Mouse (Mus musculus) hindbrain, embryonic 13.5 days (tissue): Measurements from ENCODE around the gene Ggct. TPM values are rescaled to one million over a fixed set of nuclear protein-coding genes. Genes with fewer than 3 reads are reported as not detected.
A peak's percentile ranks its signal among the peaks of the same experiment; 100 is the strongest.

Source experiments
- ATAC-seq: fragments of 200-750 bp; cut with Nextera tagmentation; 2 replicates; pipeline ENCODE4 v1.8.0; 2017; ENCODE audit warnings: moderate TSS enrichment; ENCODE audit not compliant: low FRiP score
- H3K27ac ChIP-seq: fragments of 300-500 bp; sonication (generic); 2 replicates; pipeline ENCODE4 v1.5.1; 2015; ENCODE audit warnings: inconsistent platforms, mild to moderate bottlenecking, moderate library complexity
- H3K27me3 ChIP-seq: fragments of 300-500 bp; sonication (generic); 2 replicates; pipeline ENCODE4 v1.6.1; 2015; ENCODE audit warnings: mild to moderate bottlenecking, inconsistent platforms
- H3K36me3 ChIP-seq: fragments of 300-500 bp; sonication (generic); 2 replicates; pipeline ENCODE4 v1.6.1; 2015; ENCODE audit warnings: mild to moderate bottlenecking, inconsistent platforms
- H3K4me1 ChIP-seq: fragments of 300-500 bp; sonication (generic); replicated peaks from 2 replicates; pipeline ENCODE4 v1.6.1; 2015; ENCODE audit warnings: inconsistent platforms
- H3K4me2 ChIP-seq: fragments of 300-500 bp; sonication (generic); 2 replicates; pipeline ENCODE4 v1.6.1; 2015; ENCODE audit warnings: inconsistent platforms, mild to moderate bottlenecking, moderate library complexity
- H3K4me3 ChIP-seq: fragments of 300-500 bp; sonication (generic); 2 replicates; pipeline ENCODE4 v1.5.1; 2015; ENCODE audit warnings: mild to moderate bottlenecking, inconsistent platforms
- H3K9ac ChIP-seq: fragments of 300-500 bp; sonication (generic); 2 replicates; pipeline ENCODE4 v1.6.1; 2015; ENCODE audit warnings: mild to moderate bottlenecking, inconsistent platforms
- H3K9me3 ChIP-seq: fragments of 300-500 bp; sonication (generic); 2 replicates; pipeline ENCODE4 v1.6.1; 2016; ENCODE audit warnings: inconsistent platforms
- WGBS: fragments of 180-500 bp; shearing (Covaris S2); methylation state at CpG from one replicate; pipeline ENCODE4 v1.1.7; 2015; 5-methylcytosine and 5-hydroxymethylcytosine counted together
- polyA plus RNA-seq: library from polyadenylated mRNA; unstranded; fragments of >200 nt; fragmentation: Nextera tagmentation; extraction: Ambion mirVana; gene quantifications from 2 replicates; pipeline ENCODE4 v1.2.1, GENCODE M21; 2015

Ggct gene
- polyA plus RNA-seq, 1 experiment from 2014 or later: 15.3 TPM

GRCm38 (mm10) chr6:54988141-54988540, 4.6 kb downstream of the Ggct start:
- peaks cover 12% of the 10 kb centered on the region for H3K4me1 ChIP-seq
- no peak overlapping the region for H3K4me3 ChIP-seq
- no peaks in the 10 kb centered on the region; the same call in none of the 2 replicates for H3K36me3 ChIP-seq
- H3K9me3 ChIP-seq: no peaks in the 10 kb centered on the region
- H3K27ac ChIP-seq: no peak overlapping the region
- H3K4me2 ChIP-seq: no peak overlapping the region
- no peaks in the 10 kb centered on the region for H3K27me3 ChIP-seq
- no peak overlapping the region for H3K9ac ChIP-seq
- no peak for ATAC-seq
- WGBS: 93% methylated on average over 6 of the region's 6 CpGs

GRCm38 (mm10) chr6:54984096-54984495, 8.7 kb downstream of the Ggct start:
- H3K4me2 ChIP-seq: no peak overlapping the region
- ATAC-seq: no peak
- no peak overlapping the region for H3K27ac ChIP-seq
- H3K4me3 ChIP-seq: no peak overlapping the region
- H3K9ac ChIP-seq: no peak overlapping the region
- no peaks in the 10 kb centered on the region for H3K27me3 ChIP-seq
- WGBS: 95% methylated on average over 8 of the region's 8 CpGs
- no peaks in the 10 kb centered on the region; the same call in none of the 2 replicates for H3K36me3 ChIP-seq
- H3K4me1 ChIP-seq: no peaks in the 10 kb centered on the region
- H3K9me3 ChIP-seq: no peaks in the 10 kb centered on the region

- Histone ChIP-seq H3K27ac (no peak overlapping the region), H3K9me3 (no peaks in the 10 kb centered on the region), H3K4me3 (no peak overlapping the region), H3K9ac (no peak overlapping the region), H3K36me3 (no peaks in the 10 kb centered on the region; the same call in none of the 2 replicates), H3K4me2 (no peak overlapping the region), H3K4me1 (no peaks in the 10 kb centered on the region), H3K27me3 (no peaks in the 10 kb centered on the region)
- WGBS: 96% methylated on average over 4 of the region's 4 CpGs
- ATAC-seq: no peak
These were observed 9.2 kb downstream of the Ggct start for GRCm38 (mm10) chr6:54983526-54984050.

- Histone ChIP-seq H3K4me3 (no peak overlapping the region), H3K4me1 (no peaks in the 10 kb centered on the region), H3K9ac (no peak overlapping the region), H3K36me3 (no peaks in the 10 kb centered on the region; the same call in 1 of the 2 replicates), H3K27ac (no peak overlapping the region), H3K9me3 (no peaks in the 10 kb centered on the region), H3K4me2 (no peak overlapping the region), H3K27me3 (0 out of 2 replicates have a peak, but pooled peaks cover 7% of the 10 kb centered on the region)
- ATAC-seq: no peak
- 99% methylated on average over 6 of the region's 6 CpGs for WGBS
These were observed 13.3 kb downstream of the Ggct start for GRCm38 (mm10) chr6:54979426-54979825.

- no peak for ATAC-seq
- Histone ChIP-seq H3K9ac (no peak overlapping the region), H3K9me3 (no peaks in the 10 kb centered on the region), H3K4me3 (no peak overlapping the region), H3K27me3 (peaks cover 39% of the 10 kb centered on the region), H3K36me3 (no peaks in the 10 kb centered on the region), H3K27ac (no peak overlapping the region), H3K4me1 (peaks cover 16% of the 10 kb centered on the region), H3K4me2 (no peak overlapping the region)
- 72% methylated on average over 1 of the region's 1 CpGs for WGBS
These were observed 17.1 kb downstream of the Ggct start for GRCm38 (mm10) chr6:54975616-54976015.

- WGBS: 69% methylated on average over 5 of the region's 5 CpGs
- Histone ChIP-seq H3K27ac (no peak overlapping the region), H3K4me1 (peaks cover 16% of the 10 kb centered on the region), H3K4me3 (no peak overlapping the region), H3K9me3 (no peaks in the 10 kb centered on the region), H3K36me3 (no peaks in the 10 kb centered on the region), H3K27me3 (peaks cover 39% of the 10 kb centered on the region), H3K9ac (no peak overlapping the region), H3K4me2 (no peak overlapping the region)
- ATAC-seq: no peak
These were observed 18.2 kb downstream of the Ggct start for GRCm38 (mm10) chr6:54974501-54974900.

- Histone ChIP-seq H3K27me3 (peaks cover 39% of the 10 kb centered on the region), H3K9ac (peak overlapping the region; percentile 40; the same call in 1 of the 2 replicates), H3K4me1 (peaks cover 16% of the 10 kb centered on the region), H3K27ac (no peak overlapping the region), H3K4me3 (peak overlapping the region; percentile 62), H3K9me3 (no peaks in the 10 kb centered on the region), H3K36me3 (no peaks in the 10 kb centered on the region), H3K4me2 (peak overlapping the region; percentile 97)
- WGBS: 7% methylated on average over 5 of the region's 5 CpGs
- ATAC-seq: no peak
These were observed 19.9 kb downstream of the Ggct start for GRCm38 (mm10) chr6:54972929-54973211.

- ATAC-seq: peak; percentile 82
- whole genome bisulfite sequencing: 3% methylated on average over 39 of the region's 53 CpGs
- peaks cover 39% of the 10 kb centered on the region for H3K27me3 ChIP-seq
- peak within 1 kb of the TSS; percentile 97 for H3K4me2 ChIP-seq
- H3K9me3 ChIP-seq: no peaks in the 10 kb centered on the region
- H3K9ac ChIP-seq: peak within 1 kb of the TSS; percentile 72
- H3K27ac ChIP-seq: peak within 1 kb of the TSS; percentile 40
- peaks cover 16% of the 10 kb centered on the region for H3K4me1 ChIP-seq
- peak within 1 kb of the TSS; percentile 62 for H3K4me3 ChIP-seq
- no peaks in the 10 kb centered on the region for H3K36me3 ChIP-seq
These were observed 20.4 kb downstream of the Ggct start, which contains the start of gene Nod1 for GRCm38 (mm10) chr6:54972111-54972928. Gene Nod1, minus strand, starts transcription at chr6:54972612.

GRCm38 (mm10) chr6:54971731-54972110, 21.0 kb downstream of the Ggct start:
- Histone ChIP-seq H3K4me2 (peak overlapping the region; percentile 97), H3K27me3 (peaks cover 39% of the 10 kb centered on the region), H3K9ac (peak overlapping the region; percentile 72), H3K27ac (peak overlapping the region; percentile 40), H3K36me3 (no peaks in the 10 kb centered on the region), H3K4me3 (peak overlapping the region; percentile 62), H3K9me3 (no peaks in the 10 kb centered on the region), H3K4me1 (peaks cover 16% of the 10 kb centered on the region)
- no peak for ATAC-seq
- 15% methylated on average over 8 of the region's 8 CpGs for WGBS

GRCm38 (mm10) chr6:54970506-54970905, 22.2 kb downstream of the Ggct start:
- peaks cover 16% of the 10 kb centered on the region for H3K4me1 ChIP-seq
- H3K27ac ChIP-seq: no peak overlapping the region
- H3K36me3 ChIP-seq: no peaks in the 10 kb centered on the region
- H3K27me3 ChIP-seq: peaks cover 39% of the 10 kb centered on the region
- H3K9ac ChIP-seq: no peak overlapping the region
- ATAC-seq: no peak
- no peak overlapping the region for H3K4me2 ChIP-seq
- WGBS: 85% methylated on average over 9 of the region's 9 CpGs
- H3K4me3 ChIP-seq: no peak overlapping the region
- H3K9me3 ChIP-seq: no peaks in the 10 kb centered on the region

- Histone ChIP-seq H3K4me3 (no peak overlapping the region), H3K36me3 (no peaks in the 10 kb centered on the region), H3K9me3 (no peaks in the 10 kb centered on the region), H3K27ac (no peak overlapping the region), H3K4me2 (no peak overlapping the region), H3K9ac (no peak overlapping the region), H3K4me1 (peaks cover 16% of the 10 kb centered on the region), H3K27me3 (peaks cover 34% of the 10 kb centered on the region)
- WGBS: 74% methylated on average over 2 of the region's 2 CpGs
- no peak for ATAC-seq
These were observed 22.9 kb downstream of the Ggct start for GRCm38 (mm10) chr6:54969801-54970200.

GRCm38 (mm10) chr6:54967591-54967990, 25.2 kb downstream of the Ggct start:
- no peaks in the 10 kb centered on the region for H3K36me3 ChIP-seq
- H3K27me3 ChIP-seq: peaks cover 16% of the 10 kb centered on the region
- no peak for ATAC-seq
- WGBS: 45% methylated on average over 10 of the region's 10 CpGs
- H3K4me1 ChIP-seq: peaks cover 13% of the 10 kb centered on the region; the same call in 1 of the 2 replicates
- no peak overlapping the region for H3K9ac ChIP-seq
- no peak overlapping the region for H3K27ac ChIP-seq
- no peak overlapping the region for H3K4me2 ChIP-seq
- H3K4me3 ChIP-seq: no peak overlapping the region
- H3K9me3 ChIP-seq: no peaks in the 10 kb centered on the region

- Histone ChIP-seq H3K4me1 (no peaks in the 10 kb centered on the region), H3K9ac (no peak overlapping the region), H3K4me2 (no peak overlapping the region), H3K9me3 (no peaks in the 10 kb centered on the region), H3K4me3 (no peak overlapping the region), H3K27ac (no peak overlapping the region), H3K27me3 (no peaks in the 10 kb centered on the region), H3K36me3 (no peaks in the 10 kb centered on the region)
- 63% methylated on average over 5 of the region's 5 CpGs for WGBS
- no peak for ATAC-seq
These were observed 27.5 kb downstream of the Ggct start for GRCm38 (mm10) chr6:54965234-54965633.
